Mouse (Mus musculus): ENCODE data around the gene Svs5.
"Not testable (repeated sequence)": the region's sequence is repeated elsewhere in the genome, so short reads cannot be mapped to it uniquely, and the experiment has no call there.

Gene Svs5

GRCm38 (mm10) chr2:164332440-164332839 lies at the start of gene Svs5:
Gene Svs5 (plus strand): TSS chr2:164332740.
- in situ Hi-C loops (cut with MboI, MseI) = not testable (repeated sequence)

- in situ Hi-C loops (cut with MboI, MseI) = not testable (repeated sequence)
These were observed 43.6 kb upstream of the Svs5 start, which contains the start of gene Svs3a for GRCm38 (mm10) chr2:164288968-164289367. Gene Svs3a (plus strand): TSS chr2:164289268.

- in situ Hi-C loops (cut with MboI, MseI) = no loop called here
These were observed 19.9 kb upstream of the Svs5 start for GRCm38 (mm10) chr2:164312599-164312998.

- in situ Hi-C loops (cut with MboI, MseI) = not testable (repeated sequence)
These were observed 17.1 kb upstream of the Svs5 start for GRCm38 (mm10) chr2:164315460-164315859.

- in situ Hi-C loops (cut with MboI, MseI) = not testable (repeated sequence)
These were observed 16.1 kb upstream of the Svs5 start, which contains the start of gene Svs6 for GRCm38 (mm10) chr2:164316451-164316850. Gene Svs6 (plus strand): TSS chr2:164316751.

- in situ Hi-C loops (cut with MboI, MseI) = no loop called here
These were observed 11.6 kb upstream of the Svs5 start for GRCm38 (mm10) chr2:164320983-164321382.

GRCm38 (mm10) chr2:164343732-164344131 lies 11.2 kb downstream of the Svs5 start:
- in situ Hi-C loops (cut with MboI, MseI) = not testable (repeated sequence)

GRCm38 (mm10) chr2:164347697-164348096 lies 15.2 kb downstream of the Svs5 start:
- in situ Hi-C loops (cut with MboI, MseI) = not testable (repeated sequence)

- in situ Hi-C loops (cut with MboI, MseI) = no loop called here
These were observed 16.4 kb downstream of the Svs5 start for GRCm38 (mm10) chr2:164348980-164349379.

GRCm38 (mm10) chr2:164352697-164353096 lies 20.2 kb downstream of the Svs5 start:
- in situ Hi-C loops (cut with MboI, MseI) = no loop called here

GRCm38 (mm10) chr2:164353356-164353755 lies 20.8 kb downstream of the Svs5 start:
- in situ Hi-C loops (cut with MboI, MseI) = no loop called here

GRCm38 (mm10) chr2:164356177-164356967 lies 23.8 kb downstream of the Svs5 start:
- in situ Hi-C loops (cut with MboI, MseI) = no loop called here

- in situ Hi-C loops (cut with MboI, MseI) = no loop called here
These were observed 25.8 kb downstream of the Svs5 start for GRCm38 (mm10) chr2:164358373-164358772.

GRCm38 (mm10) chr2:164359031-164359430 lies 26.5 kb downstream of the Svs5 start:
- in situ Hi-C loops (cut with MboI, MseI) = no loop called here

- in situ Hi-C loops (cut with MboI, MseI) = no loop called here
These were observed 27.1 kb downstream of the Svs5 start for GRCm38 (mm10) chr2:164359668-164360067.

- in situ Hi-C loops (cut with MboI, MseI) = no loop called here
These were observed 28.6 kb downstream of the Svs5 start for GRCm38 (mm10) chr2:164360974-164361657.

- in situ Hi-C loops (cut with MboI, MseI) = no loop called here
These were observed 34.4 kb downstream of the Svs5 start for GRCm38 (mm10) chr2:164366947-164367346.

- in situ Hi-C loops (cut with MboI, MseI) = no loop called here
These were observed 36.1 kb downstream of the Svs5 start for GRCm38 (mm10) chr2:164368620-164369105.

GRCm38 (mm10) chr2:164371371-164371770 lies 38.8 kb downstream of the Svs5 start:
- in situ Hi-C loops (cut with MboI, MseI) = no loop called here

GRCm38 (mm10) chr2:164372408-164373053 lies 40.0 kb downstream of the Svs5 start:
- in situ Hi-C loops (cut with MboI, MseI) = no loop called here

GRCm38 (mm10) chr2:164373187-164373586 lies 40.6 kb downstream of the Svs5 start:
- in situ Hi-C loops (cut with MboI, MseI) = no loop called here

All from T-helper 2 cell (primary cell).